Mouse (Mus musculus): ENCODE data around the gene Fam241a. TPM values are rescaled to one million over a fixed set of nuclear protein-coding genes. Genes with fewer than 3 reads are reported as not detected.

Fam241a gene
- 4.9 and 5.1 TPM in 2 replicates for polyA plus RNA-seq (2014; fragmentation: Nextera tagmentation; extraction: Ambion mirVana)

GRCm38 (mm10) chr3:127895792-127896541 lies at the start of gene Fam241a:
Gene Fam241a, minus strand, starts transcription at chr3:127896324.
- 2% methylated on average over 63 of the region's 94 CpGs for WGBS

GRCm38 (mm10) chr3:127932453-127932852 lies 36.3 kb upstream of the Fam241a start:
- H3K4me3 ChIP-seq (ENCODE audit: low read depth, low read length), result no peak overlapping the region
- DNase-seq (ENCODE audit: low spot score) (no peak), ATAC-seq (replicated peaks; ENCODE audit: insufficient number of reproducible peaks, low FRiP score, low TSS enrichment, low read depth) (no peak)
- H3K9ac ChIP-seq (replicated peaks; ENCODE audit: low read length), result no peak overlapping the region
- H3K9me3 ChIP-seq (replicated peaks; ENCODE audit: control insufficient read depth, low read length), result no peaks in the 10 kb centered on the region
- no peak overlapping the region for H3K27ac ChIP-seq (replicated peaks; ENCODE audit: low read depth, low read length)
- H3K27me3 ChIP-seq (ENCODE audit: control insufficient read depth, insufficient read depth, low read length), result no peaks in the 10 kb centered on the region
- no peak overlapping the region for H3K4me2 ChIP-seq (ENCODE audit: low read depth, low read length)
- no peaks in the 10 kb centered on the region for H3K4me1 ChIP-seq (ENCODE audit: control insufficient read depth, insufficient read depth, low read length)
- WGBS, result 93% methylated on average over 11 of the region's 11 CpGs
- no peaks in the 10 kb centered on the region for H3K36me3 ChIP-seq (replicated peaks; ENCODE audit: control insufficient read depth, insufficient read depth, low read depth, low read length)

More at GRCm38 (mm10) chr3:127895792-127896541, at the start of gene Fam241a:
- Histone ChIP-seq H3K9ac (replicated peaks; ENCODE audit: low read length) (peak within 1 kb of the TSS; percentile 60), H3K27ac (replicated peaks; ENCODE audit: low read depth, low read length) (peak within 1 kb of the TSS; percentile 35; the same call in 1 of the 2 replicates), H3K4me1 (ENCODE audit: control insufficient read depth, insufficient read depth, low read length) (no peaks in the 10 kb centered on the region), H3K9me3 (replicated peaks; ENCODE audit: control insufficient read depth, low read length) (no peaks in the 10 kb centered on the region), H3K4me2 (ENCODE audit: low read depth, low read length) (peak within 1 kb of the TSS; percentile 93), H3K36me3 (replicated peaks; ENCODE audit: control insufficient read depth, insufficient read depth, low read depth, low read length) (no peaks in the 10 kb centered on the region), H3K27me3 (ENCODE audit: control insufficient read depth, insufficient read depth, low read length) (no peaks in the 10 kb centered on the region; the same call in 1 of the 2 replicates), H3K4me3 (ENCODE audit: low read depth, low read length) (peak within 1 kb of the TSS; percentile 72)
- DNase-seq (ENCODE audit: low spot score) (peak; percentile 88), ATAC-seq (replicated peaks; ENCODE audit: insufficient number of reproducible peaks, low FRiP score, low TSS enrichment, low read depth) (peak; percentile 94)

GRCm38 (mm10) chr3:127930326-127931012 lies 34.3 kb upstream of the Fam241a start:
- no peaks in the 10 kb centered on the region for H3K9me3 ChIP-seq (replicated peaks; ENCODE audit: control insufficient read depth, low read length)
- H3K4me1 ChIP-seq (ENCODE audit: control insufficient read depth, insufficient read depth, low read length), result no peaks in the 10 kb centered on the region
- DNase-seq (ENCODE audit: low spot score), result no peak
- ATAC-seq (replicated peaks; ENCODE audit: insufficient number of reproducible peaks, low FRiP score, low TSS enrichment, low read depth), result no peak
- H3K36me3 ChIP-seq (replicated peaks; ENCODE audit: control insufficient read depth, insufficient read depth, low read depth, low read length), result no peaks in the 10 kb centered on the region
- no peaks in the 10 kb centered on the region for H3K27me3 ChIP-seq (ENCODE audit: control insufficient read depth, insufficient read depth, low read length)
- WGBS, result 81% methylated on average over 9 of the region's 9 CpGs
- no peak overlapping the region for H3K9ac ChIP-seq (replicated peaks; ENCODE audit: low read length)
- no peak overlapping the region for H3K4me2 ChIP-seq (ENCODE audit: low read depth, low read length)
- no peak overlapping the region for H3K27ac ChIP-seq (replicated peaks; ENCODE audit: low read depth, low read length)
- no peak overlapping the region for H3K4me3 ChIP-seq (ENCODE audit: low read depth, low read length)

DNA sequence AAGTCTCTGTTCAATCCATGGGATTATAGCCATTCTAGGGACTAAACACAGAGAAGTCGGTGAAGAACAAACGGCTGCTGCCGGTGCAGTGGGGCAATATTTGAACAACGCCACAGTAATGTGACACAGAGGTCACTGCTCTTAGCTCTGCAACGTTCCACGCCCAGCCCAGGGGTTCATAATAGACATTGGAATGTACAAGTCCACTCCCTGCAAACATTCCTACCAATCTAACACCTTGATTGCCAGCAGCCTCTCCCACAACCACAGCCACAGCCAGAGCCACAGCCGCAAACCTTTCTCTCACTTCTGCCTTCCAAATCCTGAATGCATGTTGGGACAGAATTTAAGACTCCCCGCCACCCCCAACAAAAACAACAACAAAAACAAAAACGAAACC lies 33.8 kb upstream of the Fam241a start:
- Histone ChIP-seq H3K9ac (replicated peaks; ENCODE audit: low read length) (no peak overlapping the region), H3K27me3 (ENCODE audit: control insufficient read depth, insufficient read depth, low read length) (no peaks in the 10 kb centered on the region), H3K27ac (replicated peaks; ENCODE audit: low read depth, low read length) (no peak overlapping the region), H3K4me1 (ENCODE audit: control insufficient read depth, insufficient read depth, low read length) (no peaks in the 10 kb centered on the region), H3K4me2 (ENCODE audit: low read depth, low read length) (no peak overlapping the region), H3K4me3 (ENCODE audit: low read depth, low read length) (no peak overlapping the region), H3K9me3 (replicated peaks; ENCODE audit: control insufficient read depth, low read length) (no peaks in the 10 kb centered on the region), H3K36me3 (replicated peaks; ENCODE audit: control insufficient read depth, insufficient read depth, low read depth, low read length) (no peaks in the 10 kb centered on the region)
- ATAC-seq (replicated peaks; ENCODE audit: insufficient number of reproducible peaks, low FRiP score, low TSS enrichment, low read depth), result no peak
- 64% methylated on average over 9 of the region's 9 CpGs for WGBS
- DNase-seq (ENCODE audit: low spot score), result peak; percentile 20

DNA sequence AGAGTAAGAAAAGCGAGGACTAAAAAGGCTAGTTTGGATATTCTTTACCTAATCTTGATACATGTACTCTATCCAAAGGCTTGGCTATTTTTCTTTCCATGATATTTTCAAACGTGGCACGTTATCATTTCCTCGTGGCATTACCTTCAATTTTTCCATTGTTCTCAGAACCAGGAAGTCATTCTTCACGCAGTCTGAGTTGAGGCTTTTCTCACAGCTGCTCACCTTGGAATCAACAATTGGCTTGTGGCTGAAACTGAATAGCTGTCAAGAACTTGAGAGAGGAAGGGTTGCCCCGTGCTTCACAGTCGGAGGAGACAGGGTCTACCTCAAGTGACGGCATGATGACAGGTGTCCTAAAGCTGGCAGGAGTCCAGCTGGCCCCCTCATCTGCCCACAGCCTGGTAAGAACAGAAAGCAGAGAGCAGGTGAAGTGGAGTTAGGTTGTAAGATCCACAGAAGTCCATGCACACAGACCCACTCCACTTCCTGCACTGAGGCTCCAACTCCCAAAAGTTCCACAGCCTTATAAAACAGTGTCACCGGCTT lies 30.6 kb upstream of the Fam241a start:
- Histone ChIP-seq H3K9me3 (replicated peaks; ENCODE audit: control insufficient read depth, low read length) (no peaks in the 10 kb centered on the region), H3K9ac (replicated peaks; ENCODE audit: low read length) (no peak overlapping the region), H3K4me2 (ENCODE audit: low read depth, low read length) (no peak overlapping the region), H3K36me3 (replicated peaks; ENCODE audit: control insufficient read depth, insufficient read depth, low read depth, low read length) (no peaks in the 10 kb centered on the region), H3K4me3 (ENCODE audit: low read depth, low read length) (no peak overlapping the region), H3K27me3 (ENCODE audit: control insufficient read depth, insufficient read depth, low read length) (no peaks in the 10 kb centered on the region), H3K27ac (replicated peaks; ENCODE audit: low read depth, low read length) (no peak overlapping the region), H3K4me1 (ENCODE audit: control insufficient read depth, insufficient read depth, low read length) (no peaks in the 10 kb centered on the region)
- no peak for DNase-seq (ENCODE audit: low spot score)
- ATAC-seq (replicated peaks; ENCODE audit: insufficient number of reproducible peaks, low FRiP score, low TSS enrichment, low read depth), result no peak
- 73% methylated on average over 9 of the region's 9 CpGs for WGBS

DNA sequence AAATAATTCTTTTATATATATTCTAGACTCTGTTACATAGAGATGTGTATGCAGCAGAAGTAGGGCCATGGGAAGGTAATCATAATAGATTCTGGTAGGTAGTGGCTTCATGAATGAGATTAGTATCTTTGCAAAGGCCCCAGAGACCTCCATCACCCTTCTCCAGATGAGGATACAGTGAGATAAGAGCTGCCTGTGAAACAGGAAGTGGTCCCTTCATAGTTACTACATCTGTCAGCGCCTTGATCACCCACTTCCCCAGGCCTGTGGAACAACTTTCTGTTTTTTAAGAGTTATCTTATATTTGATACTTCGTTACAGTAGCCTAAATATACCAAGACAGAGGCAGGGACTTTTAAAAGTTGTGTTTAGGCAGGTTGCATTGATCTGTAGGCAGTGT lies 28.3 kb upstream of the Fam241a start:
- H3K36me3 ChIP-seq (replicated peaks; ENCODE audit: control insufficient read depth, insufficient read depth, low read depth, low read length), result no peaks in the 10 kb centered on the region
- no peak for ATAC-seq (replicated peaks; ENCODE audit: insufficient number of reproducible peaks, low FRiP score, low TSS enrichment, low read depth)
- H3K4me3 ChIP-seq (ENCODE audit: low read depth, low read length), result no peak overlapping the region
- H3K9me3 ChIP-seq (replicated peaks; ENCODE audit: control insufficient read depth, low read length), result no peaks in the 10 kb centered on the region
- no peaks in the 10 kb centered on the region for H3K4me1 ChIP-seq (ENCODE audit: control insufficient read depth, insufficient read depth, low read length)
- H3K9ac ChIP-seq (replicated peaks; ENCODE audit: low read length), result no peak overlapping the region
- H3K27ac ChIP-seq (replicated peaks; ENCODE audit: low read depth, low read length), result no peak overlapping the region
- DNase-seq (ENCODE audit: low spot score), result no peak
- H3K27me3 ChIP-seq (ENCODE audit: control insufficient read depth, insufficient read depth, low read length), result no peaks in the 10 kb centered on the region
- 79% methylated on average over 2 of the region's 2 CpGs for WGBS
- no peak overlapping the region for H3K4me2 ChIP-seq (ENCODE audit: low read depth, low read length)

DNA sequence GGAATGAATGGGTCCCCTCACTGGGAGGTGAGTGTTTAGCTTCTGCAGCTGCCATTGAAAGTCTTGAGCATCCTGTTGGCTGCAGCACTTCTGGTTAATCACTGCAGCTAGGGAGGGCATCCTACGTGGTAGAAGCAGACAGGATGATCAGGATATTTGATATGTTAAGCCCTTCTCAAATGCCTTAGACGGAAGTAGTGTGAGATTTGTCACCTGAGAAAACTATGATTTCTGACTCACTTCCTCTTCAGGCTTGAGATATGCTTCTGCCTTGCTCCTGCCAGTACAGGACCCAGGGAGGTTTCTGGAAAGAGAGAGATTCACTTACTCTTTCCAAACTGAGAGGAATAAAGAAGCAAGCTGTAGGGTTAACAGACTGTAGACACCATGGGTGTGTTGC lies 27.1 kb upstream of the Fam241a start:
- no peaks in the 10 kb centered on the region for H3K27me3 ChIP-seq (ENCODE audit: control insufficient read depth, insufficient read depth, low read length)
- H3K27ac ChIP-seq (replicated peaks; ENCODE audit: low read depth, low read length), result no peak overlapping the region
- WGBS, result 47% methylated on average over 2 of the region's 2 CpGs

DNA sequence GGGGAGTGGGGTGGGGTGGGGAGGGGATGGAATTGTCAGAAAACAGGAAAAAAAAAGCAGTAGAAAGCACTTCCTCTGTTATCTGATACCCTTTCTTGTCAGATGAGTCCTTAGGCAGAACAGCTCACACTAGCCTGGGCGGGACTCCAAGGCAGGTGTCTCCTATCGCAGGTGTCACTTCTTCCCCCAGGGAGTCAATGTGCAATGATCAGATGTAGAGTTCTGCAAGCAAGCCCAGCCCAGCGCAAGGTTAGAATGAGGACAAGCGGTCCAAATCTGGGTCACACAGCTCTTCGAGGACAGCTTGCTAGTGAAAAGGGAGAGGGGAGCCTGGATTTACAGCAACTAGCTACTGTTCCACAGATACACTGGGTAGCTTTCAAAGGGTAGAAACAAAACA lies 26.0 kb upstream of the Fam241a start:
- Histone ChIP-seq H3K27ac (replicated peaks; ENCODE audit: low read depth, low read length) (no peak overlapping the region), H3K9ac (replicated peaks; ENCODE audit: low read length) (no peak overlapping the region), H3K27me3 (ENCODE audit: control insufficient read depth, insufficient read depth, low read length) (no peaks in the 10 kb centered on the region), H3K4me2 (ENCODE audit: low read depth, low read length) (no peak overlapping the region), H3K9me3 (replicated peaks; ENCODE audit: control insufficient read depth, low read length) (no peaks in the 10 kb centered on the region), H3K4me1 (ENCODE audit: control insufficient read depth, insufficient read depth, low read length) (no peaks in the 10 kb centered on the region), H3K36me3 (replicated peaks; ENCODE audit: control insufficient read depth, insufficient read depth, low read depth, low read length) (no peaks in the 10 kb centered on the region), H3K4me3 (ENCODE audit: low read depth, low read length) (no peak overlapping the region)
- ATAC-seq (replicated peaks; ENCODE audit: insufficient number of reproducible peaks, low FRiP score, low TSS enrichment, low read depth) (no peak), DNase-seq (ENCODE audit: low spot score) (peak; percentile 13)
- 72% methylated on average over 5 of the region's 5 CpGs for WGBS

More for the DNA sequence above, 27.1 kb upstream of the Fam241a start:
- no peak overlapping the region for H3K9ac ChIP-seq (replicated peaks; ENCODE audit: low read length)
- no peak for DNase-seq (ENCODE audit: low spot score)
- H3K9me3 ChIP-seq (replicated peaks; ENCODE audit: control insufficient read depth, low read length), result no peaks in the 10 kb centered on the region
- H3K36me3 ChIP-seq (replicated peaks; ENCODE audit: control insufficient read depth, insufficient read depth, low read depth, low read length), result no peaks in the 10 kb centered on the region
- H3K4me3 ChIP-seq (ENCODE audit: low read depth, low read length), result no peak overlapping the region
- H3K4me2 ChIP-seq (ENCODE audit: low read depth, low read length), result no peak overlapping the region
- H3K4me1 ChIP-seq (ENCODE audit: control insufficient read depth, insufficient read depth, low read length), result no peaks in the 10 kb centered on the region
- no peak for ATAC-seq (replicated peaks; ENCODE audit: insufficient number of reproducible peaks, low FRiP score, low TSS enrichment, low read depth)

Data from embryonic facial prominence, embryonic 11.5 days (tissue).